Mouse (Mus musculus) embryonic fibroblast, embryonic 13.5 days (primary cell): ENCODE data around the gene Gm11549.

Source experiments
- CTCF ChIP-seq: IDR thresholded peaks from 2 replicates; pipeline ENCODE4 v1.5.1; 2011; ENCODE audit warnings: mild to moderate bottlenecking, control low read depth, low read length, moderate library complexity, borderline replicate concordance; ENCODE audit not compliant: insufficient read depth
- POLR2A ChIP-seq: IDR thresholded peaks from 2 replicates; pipeline ENCODE4 v1.6.1; 2011; ENCODE audit warnings: low read depth, mild to moderate bottlenecking, control low read depth, low read length, moderate library complexity

- TF ChIP-seq POLR2A (no peak), CTCF (no peak)
Measured at GRCm38 (mm10) chr3:36494613-36495012, 27.0 kb downstream of the Gm11549 start.
